Mouse (Mus musculus) myocyte (in vitro differentiated cells): ENCODE results near the gene Arl14. TPM values are rescaled to one million over a fixed set of nuclear protein-coding genes. Genes with fewer than 3 reads are reported as not detected.

ENCODE experiments used
- H3K27me3 ChIP-seq: one replicate; pipeline ENCODE4 v1.6.1; 2011; ENCODE audit not compliant: control insufficient read depth, insufficient read depth, insufficient read length
- H3K36me3 ChIP-seq: one replicate; pipeline ENCODE4 v1.6.1; 2011; ENCODE audit not compliant: control insufficient read depth, insufficient read depth
- H3K4me2 ChIP-seq: one replicate; pipeline ENCODE4 v1.6.1; 2011; ENCODE audit warnings: low read depth, control low read depth
- H3K4me3 ChIP-seq: one replicate; pipeline ENCODE4 v1.5.1; 2011; ENCODE audit warnings: mild to moderate bottlenecking, control low read depth, moderate library complexity
- H3K79me2 ChIP-seq: one replicate; pipeline ENCODE4 v1.6.1; 2011; ENCODE audit not compliant: control insufficient read depth, insufficient read depth
- H3ac ChIP-seq: one replicate; pipeline ENCODE4 v1.6.1; 2011; ENCODE audit not compliant: control insufficient read depth, insufficient read length
- CEBPB ChIP-seq: IDR thresholded peaks from 2 replicates; pipeline ENCODE4 v1.6.1; 2011; ENCODE audit warnings: mild to moderate bottlenecking, moderate library complexity; ENCODE audit not compliant: poor library complexity, insufficient read depth, severe bottlenecking
- E2F4 ChIP-seq: IDR thresholded peaks from one replicate; pipeline ENCODE4 v1.6.1; 2011; ENCODE audit warnings: mild to moderate bottlenecking, control low read depth, moderate library complexity; ENCODE audit not compliant: insufficient read depth
- MAX ChIP-seq: IDR thresholded peaks from one replicate; pipeline ENCODE4 v1.6.1; 2011; ENCODE audit warnings: low read depth, mild to moderate bottlenecking, control low read depth
- MYOD1 ChIP-seq, 3 experiments: IDR thresholded peaks; one replicate each; pipeline ENCODE4 v1.6.1; 2011; ENCODE audit warnings: control low read depth in 2 of 3, low read depth in 2 of 3, mild to moderate bottlenecking in 2 of 3, moderate library complexity in 1 of 3; ENCODE audit not compliant: insufficient read length in 2 of 3, control insufficient read depth in 1 of 3
- MYOG ChIP-seq, 3 experiments: IDR thresholded peaks; one replicate each; pipeline ENCODE4 v1.6.1; 2011; ENCODE audit warnings: control low read depth in 2 of 3, low read depth in 2 of 3, mild to moderate bottlenecking in 2 of 3; ENCODE audit not compliant: insufficient read length in 2 of 3, control insufficient read depth in 1 of 3, insufficient read depth in 1 of 3
- POLR2A ChIP-seq: IDR thresholded peaks from one replicate; pipeline ENCODE4 v1.6.1; 2011; ENCODE audit warnings: low read depth, mild to moderate bottlenecking, control low read depth, moderate library complexity; ENCODE audit not compliant: insufficient read length
- POLR2AphosphoS2 ChIP-seq: IDR thresholded peaks from one replicate; pipeline ENCODE4 v1.6.1; 2011; ENCODE audit warnings: low read depth, control low read depth; ENCODE audit not compliant: insufficient read length
- REST ChIP-seq: IDR thresholded peaks from one replicate; pipeline ENCODE4 v1.6.1; 2011; ENCODE audit warnings: mild to moderate bottlenecking, control low read depth, moderate library complexity; ENCODE audit not compliant: insufficient read depth, insufficient read length
- SRF ChIP-seq: IDR thresholded peaks from one replicate; pipeline ENCODE4 v1.6.1; 2011; ENCODE audit warnings: low read depth; ENCODE audit not compliant: control insufficient read depth, insufficient read length
- TCF12 ChIP-seq: IDR thresholded peaks from one replicate; pipeline ENCODE4 v1.6.1; 2011; ENCODE audit warnings: mild to moderate bottlenecking, control low read depth; ENCODE audit not compliant: poor library complexity, insufficient read depth, severe bottlenecking
- TCF3 ChIP-seq: IDR thresholded peaks from one replicate; pipeline ENCODE4 v1.6.1; 2011; ENCODE audit warnings: low read depth, control low read depth; ENCODE audit not compliant: insufficient read length
- USF1 ChIP-seq: IDR thresholded peaks from one replicate; pipeline ENCODE4 v1.6.1; 2011; ENCODE audit warnings: low read depth, mild to moderate bottlenecking, control low read depth, moderate library complexity
- polyA plus RNA-seq: library from polyadenylated mRNA; unstranded; fragments of >200 nt; fragmentation: generic; extraction: Trizol; gene quantifications from one replicate; pipeline ENCODE4 v1.2.1, GENCODE M21; 2012; ENCODE audit warnings: missing spikeins

Arl14 gene
- polyA plus RNA-seq, 1 experiment, result not detected

DNA sequence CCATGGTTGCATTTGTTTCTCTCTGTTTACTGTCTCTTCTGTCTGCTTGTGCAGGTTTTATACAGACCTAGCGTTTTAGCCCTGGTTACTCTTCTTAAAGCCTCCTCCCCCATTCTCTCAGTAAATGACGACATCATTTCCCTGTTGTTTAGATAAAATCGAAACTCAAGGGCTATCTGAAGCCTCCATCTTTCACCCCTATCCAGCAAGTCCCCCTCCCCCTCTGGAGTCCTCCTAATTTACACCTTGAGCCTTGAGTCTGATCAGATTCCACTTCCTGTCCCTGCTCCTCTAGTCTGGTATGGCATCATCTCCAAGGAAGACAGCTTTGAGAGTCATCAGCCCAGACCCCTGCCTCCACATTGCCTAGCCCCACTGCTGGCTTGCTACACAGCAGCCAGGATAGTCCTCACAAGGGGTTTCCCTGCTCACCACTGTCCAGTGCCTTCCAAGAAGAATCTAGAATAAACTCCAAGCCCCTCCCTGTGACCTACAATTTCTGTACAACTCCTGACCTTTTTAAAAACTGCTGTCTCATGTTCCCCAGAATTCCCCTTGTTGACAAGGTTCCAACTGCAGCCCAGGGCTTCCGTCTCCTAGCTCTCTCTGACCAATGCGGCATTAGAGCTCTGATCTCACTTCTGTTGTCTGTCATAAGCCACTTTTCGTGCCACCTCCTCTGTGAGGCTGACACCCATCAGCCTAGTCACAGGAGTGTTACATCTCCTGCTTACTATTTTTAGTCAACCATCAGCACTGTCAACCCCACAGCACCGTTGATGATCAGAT, 16.8 kb upstream of the Arl14 start:
- H3K79me2 ChIP-seq, result no peaks in the 10 kb centered on the region
- no peaks in the 10 kb centered on the region for H3K36me3 ChIP-seq
- no peak overlapping the region for H3ac ChIP-seq
- no peak overlapping the region for H3K4me3 ChIP-seq
- H3K27me3 ChIP-seq, result no peaks in the 10 kb centered on the region
- no peak for TF ChIP-seq POLR2AphosphoS2
- no peak for TF ChIP-seq SRF
- H3K4me2 ChIP-seq, result peak overlapping the region; percentile 74

- TF ChIP-seq POLR2A, result no peak
- no peak for TF ChIP-seq E2F4
- no peak for TF ChIP-seq POLR2AphosphoS2
- no peak for TF ChIP-seq MYOG (IDR thresholded peaks at IDR 0.05; ENCODE audit: control insufficient read depth in 1 of 3, insufficient read depth in 1 of 3, insufficient read length in 2 of 3, low read depth in 2 of 3)
- TF ChIP-seq TCF3, result no peak
- TF ChIP-seq TCF12, result no peak
- TF ChIP-seq MAX, result no peak
- no peak for TF ChIP-seq REST
- TF ChIP-seq MYOD1 (IDR thresholded peaks at IDR 0.05; ENCODE audit: control insufficient read depth in 1 of 3, insufficient read length in 2 of 3, low read depth in 2 of 3), result no peak
- no peak for TF ChIP-seq SRF
- TF ChIP-seq USF1, result no peak
- no peak for TF ChIP-seq CEBPB
- no peaks in the 10 kb centered on the region for H3K79me2 ChIP-seq
- H3K27me3 ChIP-seq, result no peaks in the 10 kb centered on the region
- H3K36me3 ChIP-seq, result no peaks in the 10 kb centered on the region
- no peak overlapping the region for H3K4me3 ChIP-seq
- peak overlapping the region; percentile 74 for H3K4me2 ChIP-seq
- H3ac ChIP-seq, result no peak overlapping the region
These were observed 15.9 kb upstream of the Arl14 start for GRCm38 (mm10) chr3:69206193-69206893.

DNA sequence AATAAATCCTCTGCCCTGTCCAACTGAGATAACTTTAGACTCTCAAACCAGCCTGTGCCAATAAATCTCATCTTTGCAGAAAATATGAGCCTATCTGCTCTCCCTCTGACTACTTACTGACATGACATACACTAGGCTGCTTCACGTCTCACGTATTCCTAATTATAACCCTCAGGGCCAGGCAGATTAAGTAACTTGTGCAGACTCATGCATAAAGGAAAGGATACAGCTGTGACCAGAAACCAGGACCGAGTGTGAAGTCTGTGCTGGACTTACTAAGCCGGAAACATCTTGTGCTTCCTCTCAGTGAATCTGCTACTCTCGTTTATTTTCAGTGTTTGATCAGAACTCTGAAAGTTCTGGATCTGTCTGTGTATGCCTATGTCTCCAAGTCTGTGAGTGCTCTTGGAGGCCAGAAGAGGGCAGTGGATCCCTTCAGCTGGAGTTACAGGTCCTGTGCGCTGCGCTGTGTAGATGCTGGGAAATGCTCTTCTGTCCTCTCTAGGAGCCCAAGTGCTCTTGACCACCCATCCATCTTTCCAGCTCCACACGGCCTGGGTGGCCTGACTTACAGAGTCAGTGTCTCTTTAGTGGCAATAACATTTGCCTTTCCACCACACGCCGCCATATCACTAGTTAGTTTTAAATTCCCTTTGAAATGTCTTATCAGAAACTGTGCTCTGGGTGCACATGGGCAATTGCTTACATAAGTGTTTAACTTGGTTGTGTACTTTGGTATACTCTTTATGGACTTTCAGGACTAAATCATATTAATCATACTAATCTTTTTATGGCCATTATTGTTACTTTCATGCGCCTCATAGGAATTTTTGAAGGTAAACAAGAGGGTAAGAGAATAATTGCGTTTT, 13.5 kb upstream of the Arl14 start:
- no peak for TF ChIP-seq MAX
- TF ChIP-seq MYOD1 (IDR thresholded peaks at IDR 0.05; ENCODE audit: control insufficient read depth in 1 of 3, insufficient read length in 2 of 3, low read depth in 2 of 3), result no peak
- no peak for TF ChIP-seq TCF3
- no peak for TF ChIP-seq TCF12
- TF ChIP-seq SRF, result no peak
- TF ChIP-seq REST, result no peak
- no peak for TF ChIP-seq POLR2A
- TF ChIP-seq USF1, result no peak
- TF ChIP-seq E2F4, result no peak
- no peak for TF ChIP-seq MYOG (IDR thresholded peaks at IDR 0.05; ENCODE audit: control insufficient read depth in 1 of 3, insufficient read depth in 1 of 3, insufficient read length in 2 of 3, low read depth in 2 of 3)
- no peak for TF ChIP-seq POLR2AphosphoS2
- no peak overlapping the region for H3K4me2 ChIP-seq
- H3K27me3 ChIP-seq, result no peaks in the 10 kb centered on the region
- H3K4me3 ChIP-seq, result no peak overlapping the region
- no peak overlapping the region for H3ac ChIP-seq
- no peaks in the 10 kb centered on the region for H3K36me3 ChIP-seq
- H3K79me2 ChIP-seq, result no peaks in the 10 kb centered on the region

GRCm38 (mm10) chr3:69212246-69212645, 10.0 kb upstream of the Arl14 start:
- Histone ChIP-seq H3K4me3 (no peak overlapping the region), H3K4me2 (no peak overlapping the region), H3K36me3 (no peaks in the 10 kb centered on the region), H3ac (no peak overlapping the region), H3K79me2 (no peaks in the 10 kb centered on the region), H3K27me3 (no peaks in the 10 kb centered on the region)
- TF ChIP-seq POLR2A, result no peak
- TF ChIP-seq TCF12, result no peak
- TF ChIP-seq MYOD1 (IDR thresholded peaks at IDR 0.05; ENCODE audit: control insufficient read depth in 1 of 3, insufficient read length in 2 of 3, low read depth in 2 of 3), result no peak
- no peak for TF ChIP-seq REST
- TF ChIP-seq USF1, result no peak
- no peak for TF ChIP-seq CEBPB
- no peak for TF ChIP-seq MYOG (IDR thresholded peaks at IDR 0.05; ENCODE audit: control insufficient read depth in 1 of 3, insufficient read depth in 1 of 3, insufficient read length in 2 of 3, low read depth in 2 of 3)
- no peak for TF ChIP-seq E2F4
- no peak for TF ChIP-seq MAX
- no peak for TF ChIP-seq SRF
- no peak for TF ChIP-seq POLR2AphosphoS2
- TF ChIP-seq TCF3, result no peak
